Mouse (Mus musculus) G1E (cell line): ENCODE data around the gene Asl. TPM values are rescaled to one million over a fixed set of nuclear protein-coding genes. Genes with fewer than 3 reads are reported as not detected.
A peak's percentile ranks its signal among the peaks of the same experiment; 100 is the strongest.
"Not testable (repeated sequence)": the region's sequence is repeated elsewhere in the genome, so short reads cannot be mapped to it uniquely, and the experiment has no call there.

Experiments
- ATAC-seq: 2 replicates; pipeline ENCODE4 v1.8.0; 2016; ENCODE audit warnings: mild to moderate bottlenecking; ENCODE audit not compliant: insufficient number of reproducible peaks, poor library complexity, low FRiP score, severe bottlenecking; ENCODE audit errors: extremely low read depth
- DNase-seq: peaks from one replicate; pipeline ENCODE4 v3.0.0; 2012; ENCODE audit warnings: low spot score
- H3K27me3 ChIP-seq: 2 replicates; pipeline ENCODE4 v1.6.1; 2012; ENCODE audit warnings: mild to moderate bottlenecking, low read length, inconsistent platforms; ENCODE audit not compliant: insufficient read depth
- H3K36me3 ChIP-seq: replicated peaks from 2 replicates; pipeline ENCODE3; 2012; ENCODE audit warnings: mild to moderate bottlenecking, inconsistent platforms
- H3K4me1 ChIP-seq: 2 replicates; pipeline ENCODE4 v1.6.1; 2012; ENCODE audit warnings: low read depth, low read length, inconsistent platforms, mixed read lengths; ENCODE audit not compliant: insufficient read depth
- H3K4me3 ChIP-seq: 2 replicates; pipeline ENCODE4 v1.5.1; 2012; ENCODE audit warnings: low read depth, mild to moderate bottlenecking, inconsistent platforms, low read length, moderate library complexity, mixed read lengths
- H3K9me3 ChIP-seq: replicated peaks from 2 replicates; pipeline ENCODE4 v1.6.1; 2012; ENCODE audit warnings: inconsistent platforms
- CTCF ChIP-seq: IDR thresholded peaks from 2 replicates; pipeline ENCODE4 v1.5.1; 2012; ENCODE audit warnings: low read depth, low read length, inconsistent platforms, mixed read lengths
- GATA1 ChIP-seq: IDR thresholded peaks from 2 replicates; pipeline ENCODE4 v1.6.1; 2012; ENCODE audit warnings: borderline replicate concordance, low read length, inconsistent platforms, mixed read lengths
- GATA2 ChIP-seq: IDR thresholded peaks from 2 replicates; pipeline ENCODE4 v1.6.1; 2012; ENCODE audit warnings: low read depth, low read length, inconsistent platforms, borderline replicate concordance
- POLR2AphosphoS5 ChIP-seq: IDR thresholded peaks from 2 replicates; pipeline ENCODE4 v1.6.1; 2012; ENCODE audit warnings: low read depth, low read length, inconsistent platforms; ENCODE audit not compliant: insufficient replicate concordance
- TAL1 ChIP-seq: conservative IDR thresholded peaks from 2 replicates; pipeline ENCODE4 v1.6.1; 2012; ENCODE audit warnings: low read depth, low read length, inconsistent platforms, mixed read lengths
- polyA plus RNA-seq: library from polyadenylated mRNA; stranded (reverse); fragments of >175 nt; gene quantifications from 2 replicates; pipeline ENCODE4 v1.2.3, GENCODE M21; 2012
- total RNA-seq, 2 experiments: library from RNA; stranded (forward) in 1 of 2; stranded (reverse) in 1 of 2; fragments of 200-1000 nt in 1 of 2; fragments of >200 nt in 1 of 2; fragmentation: Nextera tagmentation in 1 of 2; gene quantifications; 2 replicates each; pipeline ENCODE4 v1.2.3; 2014 to 2017

Asl gene
- total and polyA plus RNA-seq, 3 experiments = 23.9 to 48.6 (median 29.4) TPM

DNA sequence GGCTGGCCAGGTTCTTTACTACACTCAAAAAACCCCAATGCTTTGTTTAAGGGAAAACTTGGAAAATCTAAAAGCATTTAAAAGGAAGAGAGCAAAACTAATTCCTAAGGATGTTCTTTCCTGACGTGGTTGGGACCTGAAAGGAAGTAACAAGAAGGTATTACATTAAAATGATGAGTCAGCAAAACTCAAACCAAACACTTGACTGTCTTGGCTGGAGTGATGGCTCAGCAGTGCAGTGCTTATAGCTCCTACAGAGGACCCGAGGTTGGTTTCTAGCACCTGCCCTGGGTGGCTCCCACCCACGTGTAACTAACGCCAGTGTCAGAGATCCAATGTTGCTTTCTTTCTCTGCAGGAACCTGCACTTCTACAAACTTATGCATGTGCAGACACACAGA is 12.2 kb upstream of the Asl start:
- DNase-seq (no peak), ATAC-seq (no peak)
- TF ChIP-seq POLR2AphosphoS5 = no peak
- no peak for TF ChIP-seq CTCF
- TF ChIP-seq TAL1 = no peak
- TF ChIP-seq GATA1 = no peak
- TF ChIP-seq GATA2 = no peak
- Histone ChIP-seq H3K9me3 (no peaks in the 10 kb centered on the region), H3K4me1 (peaks cover 5% of the 10 kb centered on the region), H3K4me3 (no peak overlapping the region), H3K27me3 (no peaks in the 10 kb centered on the region), H3K36me3 (peaks cover 87% of the 10 kb centered on the region)

DNA sequence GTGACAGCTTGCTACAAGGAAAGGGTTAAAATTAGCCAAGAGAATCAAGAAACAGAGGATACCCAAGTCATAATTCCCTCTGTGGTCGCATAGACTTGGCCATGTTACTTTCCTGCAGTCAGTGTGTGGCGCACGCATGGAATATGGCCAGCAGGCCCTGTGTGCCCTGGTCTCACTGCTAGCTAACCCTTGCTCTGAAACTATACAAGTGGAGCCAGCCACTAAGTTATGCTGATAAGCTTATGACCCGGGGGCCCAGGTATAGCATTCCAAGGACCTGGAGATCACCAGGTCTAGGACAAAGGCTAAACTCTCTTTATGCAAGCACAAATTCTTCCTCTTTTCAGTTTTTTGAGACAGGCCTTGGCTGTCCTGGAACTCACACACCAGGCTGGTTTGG is 11.8 kb upstream of the Asl start:
- no peak for DNase-seq
- Histone ChIP-seq H3K4me1 (peaks cover 5% of the 10 kb centered on the region), H3K4me3 (no peak overlapping the region), H3K36me3 (peaks cover 86% of the 10 kb centered on the region), H3K27me3 (no peaks in the 10 kb centered on the region), H3K9me3 (no peaks in the 10 kb centered on the region)
- no peak for TF ChIP-seq POLR2AphosphoS5
- no peak for TF ChIP-seq GATA2
- no peak for TF ChIP-seq CTCF
- no peak for TF ChIP-seq GATA1
- TF ChIP-seq TAL1 = no peak
- ATAC-seq = no peak

DNA sequence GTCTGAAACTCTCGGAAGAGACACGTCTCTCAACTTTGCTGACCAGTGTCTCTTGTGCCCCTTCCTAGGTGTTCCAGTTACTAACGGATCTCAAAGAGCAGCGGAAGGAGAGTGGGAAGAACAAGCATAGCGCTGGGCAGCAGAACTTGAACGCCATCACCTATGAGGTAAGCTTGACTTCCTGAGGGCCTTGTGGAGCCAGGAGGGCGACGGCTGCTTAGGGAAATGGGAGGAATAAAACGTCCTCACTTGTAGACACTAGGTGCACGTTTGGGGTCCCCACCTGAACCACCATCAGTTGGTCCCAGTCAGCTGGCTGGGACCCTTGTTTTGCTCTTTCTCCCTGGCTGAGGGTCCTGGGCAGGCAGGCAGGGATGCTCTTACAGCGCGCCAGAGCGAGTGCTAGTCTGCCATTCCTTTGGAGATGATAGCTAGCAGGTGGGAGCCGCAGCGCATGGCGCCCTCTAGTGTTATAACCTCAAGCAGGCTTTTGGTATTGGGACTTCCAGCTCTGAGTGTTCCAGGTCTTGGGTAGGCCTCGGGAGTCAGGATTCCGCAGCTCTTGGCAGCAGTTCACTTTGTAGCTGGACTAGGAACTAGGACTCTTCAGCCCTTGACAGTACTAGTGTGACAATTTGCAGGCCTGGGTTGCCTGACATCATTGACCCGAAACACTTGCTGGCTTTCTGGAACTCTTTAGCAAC is 8.9 kb upstream of the Asl start:
- Histone ChIP-seq H3K4me3 (no peak overlapping the region), H3K4me1 (peaks cover 11% of the 10 kb centered on the region), H3K9me3 (no peaks in the 10 kb centered on the region), H3K27me3 (no peaks in the 10 kb centered on the region), H3K36me3 (peaks cover 83% of the 10 kb centered on the region)
- ATAC-seq (no peak), DNase-seq (peak; percentile 37)
- no peak for TF ChIP-seq POLR2AphosphoS5
- TF ChIP-seq TAL1 = no peak
- no peak; the same call in 1 of the 2 replicates for TF ChIP-seq CTCF
- TF ChIP-seq GATA2 = no peak
- TF ChIP-seq GATA1 = no peak

DNA sequence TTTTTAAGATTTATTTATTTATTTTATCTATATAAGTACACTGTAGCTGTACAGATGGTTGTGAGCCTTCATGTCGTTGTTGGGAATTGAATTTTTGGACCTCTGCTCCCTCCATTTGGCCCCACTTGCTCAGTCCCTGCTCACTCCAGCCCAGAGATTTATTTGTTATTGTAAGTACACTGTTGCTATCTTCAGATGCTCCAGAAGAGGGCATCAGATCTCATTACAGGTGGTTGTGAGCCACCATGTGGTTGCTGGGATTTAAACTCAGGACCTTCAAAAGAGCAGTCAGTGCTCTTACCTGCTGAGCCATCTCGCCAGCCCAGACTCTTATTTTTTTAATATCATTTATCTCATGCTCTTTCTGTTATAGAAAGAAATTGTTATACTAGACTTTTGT is 7.3 kb upstream of the Asl start:
- peaks cover 81% of the 10 kb centered on the region for H3K36me3 ChIP-seq
- H3K27me3 ChIP-seq, DNase-seq, H3K9me3 ChIP-seq, H3K4me3 ChIP-seq, ATAC-seq: not testable (repeated sequence)
- peaks cover 23% of the 10 kb centered on the region for H3K4me1 ChIP-seq

DNA sequence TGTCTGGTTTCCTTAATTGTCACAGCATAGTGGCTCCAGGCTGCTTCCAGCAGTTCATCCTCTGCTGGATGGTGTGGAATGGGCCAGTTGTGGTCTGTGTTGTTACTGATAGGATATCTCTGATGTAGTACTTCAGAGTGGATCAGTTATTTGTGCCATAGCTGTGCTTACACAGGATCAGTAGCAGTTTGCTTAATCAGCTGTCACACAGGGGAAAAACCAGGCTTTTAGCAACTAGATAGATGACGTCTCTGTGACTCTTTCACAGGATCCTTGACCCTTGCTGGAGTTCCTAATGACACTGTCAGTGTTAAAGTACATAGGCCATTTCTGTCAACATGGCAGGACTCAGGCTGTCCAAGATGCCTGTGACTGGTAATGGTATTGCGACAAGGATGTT is 4.8 kb upstream of the Asl start:
- no peaks in the 10 kb centered on the region for H3K27me3 ChIP-seq
- no peak overlapping the region for H3K4me3 ChIP-seq
- TF ChIP-seq TAL1 (no peak), GATA2 (no peak), CTCF (no peak), GATA1 (no peak), POLR2AphosphoS5 (no peak)
- no peak for ATAC-seq
- no peak for DNase-seq
- H3K36me3 ChIP-seq = peaks cover 71% of the 10 kb centered on the region
- no peaks in the 10 kb centered on the region for H3K9me3 ChIP-seq
- peaks cover 31% of the 10 kb centered on the region for H3K4me1 ChIP-seq

DNA sequence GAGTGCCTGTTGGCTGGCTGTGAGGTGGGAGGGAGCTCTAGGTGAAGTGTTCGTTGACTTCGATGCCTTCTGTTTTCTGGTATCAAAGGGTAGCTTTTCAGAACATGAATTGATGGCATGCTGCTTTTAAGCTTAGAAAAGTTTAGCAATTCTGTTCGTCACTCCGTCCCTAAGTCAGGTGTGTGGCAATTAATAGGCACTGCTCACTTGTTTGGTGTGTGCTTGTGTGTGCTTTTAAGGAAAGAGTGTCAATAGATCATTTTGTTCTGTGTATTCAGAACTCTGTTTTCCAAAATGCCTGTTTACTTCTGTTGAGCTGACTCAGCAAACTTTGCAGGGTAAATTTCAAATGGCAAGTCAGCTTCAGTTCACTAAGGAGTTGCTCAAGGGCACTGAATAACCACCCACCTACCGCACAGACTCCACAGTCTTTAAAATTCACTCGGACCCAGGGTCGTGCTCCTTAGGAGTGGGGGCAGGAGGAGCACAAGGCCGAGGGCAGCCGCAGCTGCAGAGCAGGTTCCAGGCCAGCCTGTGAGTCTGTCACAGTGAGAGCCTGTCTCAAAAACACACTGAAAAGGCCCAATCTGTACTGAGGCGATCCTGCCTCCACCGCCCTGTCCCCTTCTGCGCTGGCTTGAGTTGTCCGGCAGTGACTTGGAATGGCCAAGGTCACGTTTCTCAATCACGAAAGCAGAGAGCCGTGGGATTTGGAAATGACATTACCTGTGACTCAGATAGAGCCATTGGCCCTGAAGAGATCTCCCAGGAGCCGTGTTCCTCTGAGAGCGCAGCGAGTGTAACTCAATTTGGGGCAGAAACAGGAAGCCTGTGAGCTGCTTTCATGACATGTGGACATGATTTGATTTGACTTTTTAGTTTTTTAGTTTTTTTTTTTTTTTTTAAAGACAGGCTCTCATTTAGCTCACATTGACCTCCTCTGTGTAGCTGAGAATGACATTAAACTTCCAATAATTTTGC is 2.7 kb upstream of the Asl start:
- Histone ChIP-seq H3K36me3 (peaks cover 54% of the 10 kb centered on the region), H3K4me1 (peaks cover 37% of the 10 kb centered on the region), H3K27me3 (no peaks in the 10 kb centered on the region), H3K4me3 (no peak overlapping the region), H3K9me3 (no peaks in the 10 kb centered on the region)
- DNase-seq = no peak
- TF ChIP-seq TAL1 = no peak
- TF ChIP-seq GATA2 = no peak
- no peak for TF ChIP-seq GATA1
- no peak for TF ChIP-seq POLR2AphosphoS5
- TF ChIP-seq CTCF = no peak
- no peak for ATAC-seq
